Mouse (Mus musculus) adrenal gland, postnatal 25 days (tissue): ENCODE data around the gene Dhrs7b. TPM values are rescaled to one million over a fixed set of nuclear protein-coding genes. Genes with fewer than 3 reads are reported as not detected.

Experiments
- DNase-seq: peaks from one replicate; pipeline ENCODE4 v3.0.0; 2021; ENCODE audit warnings: mixed read lengths
- total RNA-seq: library from RNA; stranded (reverse); gene quantifications from 2 replicates; pipeline ENCODE4 v1.2.3, GENCODE M21; 2021

The Dhrs7b gene
- total RNA-seq, 1 experiment from 2014 or later = 49.5 TPM

DNA sequence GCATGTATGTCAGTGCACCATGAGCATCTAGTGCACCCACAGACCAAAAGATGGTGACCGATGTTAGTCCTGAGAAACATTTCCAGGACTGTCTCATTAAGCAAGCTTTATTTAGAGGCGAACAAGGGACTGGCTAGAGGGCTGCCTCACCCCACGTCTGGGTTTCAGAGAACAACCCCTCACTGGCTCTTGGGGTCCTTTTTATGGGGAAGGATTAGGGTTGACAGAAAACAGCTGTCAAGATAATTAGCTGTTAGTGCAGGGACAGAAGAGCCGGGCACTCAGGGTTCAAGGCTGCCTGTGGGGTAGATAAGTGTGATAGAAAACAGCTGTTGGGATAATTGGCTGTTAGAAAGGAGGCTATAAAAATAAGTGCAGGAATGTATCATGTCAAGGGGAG lies 65.5 kb downstream of the Dhrs7b start:
- DNase-seq = no peak

DNA sequence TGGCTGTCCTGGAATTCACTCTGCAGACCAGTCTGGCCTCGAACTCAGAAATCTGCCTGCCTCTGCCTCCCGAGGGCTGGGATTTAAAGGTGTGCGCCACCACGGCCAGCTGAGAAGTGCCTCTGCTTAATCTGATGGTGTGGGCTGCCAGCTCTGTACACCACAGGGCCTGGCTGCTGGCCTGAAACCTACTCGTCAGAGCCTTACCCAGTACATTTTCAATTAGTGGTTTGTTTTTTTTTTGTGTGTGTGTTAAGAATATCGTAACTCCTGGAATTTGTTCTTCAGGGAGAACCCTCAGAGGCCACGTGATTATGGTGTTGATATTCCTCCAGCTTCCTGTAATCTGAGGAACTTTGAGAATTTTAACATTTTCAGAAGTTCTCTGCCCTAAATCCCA lies 71.6 kb downstream of the Dhrs7b start:
- no peak for DNase-seq

DNA sequence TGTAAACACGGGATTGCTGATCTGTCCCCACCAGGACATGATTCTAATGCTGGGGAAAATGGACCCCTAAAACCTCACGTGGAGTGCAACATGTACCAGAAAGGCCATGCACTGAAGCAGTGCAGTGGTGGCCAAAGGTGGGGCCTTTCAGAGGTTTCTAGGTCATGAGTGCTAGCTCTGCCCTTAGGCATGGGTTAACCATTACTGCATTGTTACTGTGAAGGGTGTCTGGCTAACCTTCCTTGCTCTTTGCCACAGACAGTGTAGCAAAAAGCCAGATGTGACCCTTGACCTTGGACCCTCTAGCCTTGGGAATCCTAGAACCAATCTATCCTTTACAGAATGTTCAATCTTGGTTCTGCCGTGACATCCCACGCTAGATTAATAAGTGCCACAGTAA lies 72.1 kb downstream of the Dhrs7b start:
- no peak for DNase-seq

DNA sequence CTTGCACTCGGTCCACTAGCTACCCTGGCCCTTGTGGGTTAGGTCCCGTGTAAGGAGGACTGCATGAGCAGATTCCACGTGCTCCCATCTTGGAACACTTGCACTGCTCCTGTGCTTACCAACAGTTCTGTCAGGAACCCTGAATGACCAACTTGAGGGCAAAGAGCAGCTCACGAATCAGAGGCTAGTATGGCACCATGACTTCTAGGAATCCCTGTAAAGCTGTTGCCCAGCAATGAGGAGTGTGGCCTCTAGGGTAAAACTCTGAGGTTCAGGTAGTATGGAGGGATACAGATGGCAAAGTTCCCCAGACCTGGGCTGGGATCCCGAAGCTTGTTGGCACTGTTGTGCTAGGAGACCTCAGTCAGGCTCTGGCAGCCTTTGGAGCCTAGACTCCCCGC lies 73.2 kb downstream of the Dhrs7b start:
- no peak for DNase-seq

DNA sequence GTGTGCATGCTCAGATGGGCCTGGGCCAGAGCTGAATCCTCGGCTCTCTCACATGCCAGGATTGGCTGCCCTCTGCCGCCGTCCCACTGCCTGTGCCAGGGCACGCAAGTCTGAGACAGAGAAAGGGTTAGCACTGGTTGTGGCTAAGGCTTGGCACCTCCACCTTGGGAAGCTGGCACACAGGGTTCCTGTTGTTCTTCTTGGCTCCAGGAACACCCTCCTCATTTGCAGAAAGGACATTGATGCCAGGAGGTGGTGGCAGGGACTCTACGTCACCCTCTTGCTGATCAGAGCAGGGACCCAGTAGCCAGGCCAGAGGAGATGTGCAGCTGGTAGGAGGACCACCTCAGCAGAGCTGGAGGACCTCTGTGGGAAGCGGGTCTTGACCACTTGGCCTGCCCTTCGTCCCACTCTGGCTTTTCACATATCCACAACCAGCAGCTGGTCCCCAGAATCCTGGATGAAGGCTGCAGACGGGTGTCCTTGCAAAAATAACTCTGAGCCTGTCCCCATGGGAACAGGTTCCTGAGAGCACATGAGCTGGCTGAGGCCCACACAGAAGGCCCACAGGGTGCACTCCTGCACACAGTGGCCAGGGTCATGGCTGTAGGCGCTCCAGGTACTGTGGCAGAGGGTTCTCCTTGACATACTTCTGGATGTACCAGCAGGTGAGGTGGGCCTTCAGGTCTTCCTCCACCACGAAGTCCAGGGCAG lies 75.1 kb downstream of the Dhrs7b start:
- DNase-seq = peak; percentile 39

DNA sequence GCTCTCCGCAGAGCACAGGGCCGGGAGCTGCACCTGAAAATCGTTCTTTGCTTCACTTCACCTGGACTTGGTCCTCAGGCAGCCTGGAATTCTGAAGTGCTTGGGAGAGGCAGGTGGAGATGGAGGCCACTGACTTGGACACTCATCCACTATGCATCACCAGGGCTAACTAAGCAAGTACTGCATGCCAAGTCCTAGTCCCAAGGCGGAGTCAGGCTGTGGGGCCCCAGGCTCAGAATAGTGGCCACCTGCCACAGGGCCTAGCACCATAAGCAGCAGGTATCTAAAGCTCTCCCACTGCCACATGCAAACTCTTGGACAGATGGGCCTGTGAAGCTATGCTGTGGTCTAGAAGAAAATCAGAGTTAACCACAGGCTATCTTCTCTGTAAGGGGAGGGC lies 76.0 kb downstream of the Dhrs7b start:
- no peak for DNase-seq

DNA sequence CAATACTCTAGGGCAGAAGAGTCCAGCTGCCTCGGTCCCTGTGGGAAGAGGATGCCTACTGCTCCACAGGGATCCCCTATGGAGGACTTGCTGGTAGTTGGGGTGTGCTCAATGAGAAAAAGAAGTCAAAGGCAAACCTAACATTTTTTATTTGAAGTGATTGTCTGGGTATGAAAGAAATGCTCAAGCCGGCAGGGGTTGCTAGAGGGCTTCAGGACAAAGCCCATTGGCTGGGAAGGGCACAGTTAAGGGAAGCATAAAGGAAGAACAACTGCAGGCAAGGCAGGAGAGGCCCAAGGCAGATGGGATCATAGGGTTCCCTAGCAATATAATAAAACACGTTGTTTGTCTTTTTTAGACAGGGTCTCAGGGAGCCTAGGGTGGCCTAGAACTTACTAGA lies 77.6 kb downstream of the Dhrs7b start:
- DNase-seq = no peak

DNA sequence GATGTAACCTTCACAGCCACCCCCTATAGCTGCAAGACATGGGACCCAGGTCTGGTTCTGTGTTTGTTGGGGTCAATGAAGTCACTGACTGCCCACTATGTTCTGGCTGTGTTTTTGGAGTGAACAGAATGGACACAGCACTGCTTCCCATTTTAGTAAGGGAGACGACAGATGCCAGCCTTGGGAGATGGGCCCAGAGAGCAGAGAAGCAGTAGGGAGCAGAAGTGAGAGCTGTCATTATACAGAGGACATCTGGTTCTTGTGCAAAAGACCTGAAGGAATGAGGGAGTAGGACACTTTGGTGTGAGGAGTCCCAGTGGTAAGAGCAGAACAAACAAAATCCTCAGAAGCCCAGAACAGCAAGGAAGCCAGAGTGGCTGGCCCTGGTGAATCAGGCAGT lies 79.2 kb downstream of the Dhrs7b start:
- DNase-seq = no peak

Other genes with a start within 250 kb of the Dhrs7b start
- 25.6 and 28.6 TPM in 2 replicates for gene Llgl1, start 130.9 kb upstream of the Dhrs7b start, total RNA-seq
- gene Flii, start 103.4 kb upstream of the Dhrs7b start, total RNA-seq = 167 and 175 TPM in 2 replicates
- gene Mief2, start 102.2 kb upstream of the Dhrs7b start, total RNA-seq = 39.8 and 45.0 TPM in 2 replicates
- 13.2 and 13.7 TPM in 2 replicates for gene Top3a, start 53.3 kb upstream of the Dhrs7b start, total RNA-seq
- gene Smcr8, start 53.1 kb upstream of the Dhrs7b start, total RNA-seq = 27.0 and 27.5 TPM in 2 replicates
- 82.3 and 91.4 TPM in 2 replicates for gene Shmt1, start 18.9 kb upstream of the Dhrs7b start, total RNA-seq
- gene Tmem11, start 48.6 kb downstream of the Dhrs7b start, total RNA-seq = 40.4 and 41.5 TPM in 2 replicates
- gene Natd1, start 84.1 kb downstream of the Dhrs7b start, total RNA-seq = 21.5 and 27.5 TPM in 2 replicates
- 128 and 161 TPM in 2 replicates for gene Map2k3, start 101.4 kb downstream of the Dhrs7b start, total RNA-seq
- 2.2 TPM in 2 replicates for gene Kcnj12, start 191.9 kb downstream of the Dhrs7b start, total RNA-seq